Mouse (Mus musculus) small intestine, adult 2 months (tissue): ENCODE measurements around the gene Tmem174. TPM values are rescaled to one million over a fixed set of nuclear protein-coding genes. Genes with fewer than 3 reads are reported as not detected.

Source experiments
- H3K27ac ChIP-seq: fragments of 200-500 bp; 2 replicates; pipeline ENCODE4 v1.5.1; 2012; ENCODE audit warnings: low read depth, low read length, control low read depth, inconsistent platforms; ENCODE audit not compliant: insufficient read depth
- H3K27me3 ChIP-seq: fragments of 200-500 bp; 2 replicates; pipeline ENCODE4 v1.6.1; 2012; ENCODE audit warnings: mild to moderate bottlenecking, moderate library complexity, low read length, inconsistent platforms; ENCODE audit not compliant: control insufficient read depth, insufficient read depth
- H3K36me3 ChIP-seq: fragments of 200-500 bp; 2 replicates; pipeline ENCODE4 v1.6.1; 2012; ENCODE audit warnings: mild to moderate bottlenecking, low read length, control low read depth, inconsistent platforms; ENCODE audit not compliant: control insufficient read depth, insufficient read depth
- H3K4me1 ChIP-seq: fragments of 200-500 bp; 2 replicates; pipeline ENCODE4 v1.6.1; 2012; ENCODE audit warnings: low read length, inconsistent platforms, mixed read lengths; ENCODE audit not compliant: control insufficient read depth, insufficient read depth, insufficient read length
- H3K4me3 ChIP-seq: fragments of 200-500 bp; 2 replicates; pipeline ENCODE4 v1.5.1; 2012; ENCODE audit warnings: low read depth, mild to moderate bottlenecking, control low read depth, inconsistent platforms, low read length, moderate library complexity
- CTCF ChIP-seq: fragments of 200-500 bp; IDR thresholded peaks from 2 replicates; pipeline ENCODE4 v1.5.1; 2012; ENCODE audit warnings: low read depth, mild to moderate bottlenecking, control low read depth, inconsistent platforms, low read length, moderate library complexity, mixed read lengths; ENCODE audit not compliant: insufficient replicate concordance, insufficient read length; ENCODE audit errors: extremely low read depth
- POLR2A ChIP-seq: fragments of 200-500 bp; IDR thresholded peaks from 2 replicates; pipeline ENCODE4 v1.6.1; 2012; ENCODE audit warnings: low read depth, mild to moderate bottlenecking, control low read depth, inconsistent platforms, low read length, moderate library complexity
- WGBS: fragments of 180-500 bp; shearing (Covaris S2); methylation state at CpG from one replicate; pipeline ENCODE4 v1.1.7; 2018; 5-methylcytosine and 5-hydroxymethylcytosine counted together
- polyA plus RNA-seq: library from polyadenylated mRNA; depleted of rRNA; stranded (reverse); fragments of >200 nt; gene quantifications from 2 replicates; pipeline ENCODE4 v1.2.3, GENCODE M21; 2012; rRNA removed

Gene Tmem174
- polyA plus RNA-seq, 1 experiment: 0.08 TPM

GRCm38 (mm10) chr13:98588951-98589501 lies 48.2 kb downstream of the Tmem174 start:
- no peak overlapping the region for H3K27ac ChIP-seq

GRCm38 (mm10) chr13:98588480-98588879 lies 48.7 kb downstream of the Tmem174 start:
- Histone ChIP-seq H3K27ac (no peak overlapping the region), H3K4me3 (peak overlapping the region; percentile 56), H3K36me3 (no peaks in the 10 kb centered on the region), H3K4me1 (peaks cover 6% of the 10 kb centered on the region), H3K27me3 (0 out of 2 replicates have a peak, but pooled peaks cover 7% of the 10 kb centered on the region)
- TF ChIP-seq CTCF (no peak), POLR2A (no peak)
- 8% methylated on average over 12 of the region's 12 CpGs for WGBS

More at GRCm38 (mm10) chr13:98588951-98589501, 48.2 kb downstream of the Tmem174 start:
- Histone ChIP-seq H3K27me3 (0 out of 2 replicates have a peak, but pooled peaks cover 7% of the 10 kb centered on the region), H3K4me1 (peaks cover 6% of the 10 kb centered on the region), H3K36me3 (no peaks in the 10 kb centered on the region), H3K4me3 (peak overlapping the region; percentile 56)
- TF ChIP-seq CTCF (peak; percentile 88), POLR2A (peak; percentile 47; the same call in 1 of the 2 replicates)
- under 1% methylated on average over 35 of the region's 35 CpGs for WGBS

- peaks cover 6% of the 10 kb centered on the region for H3K4me1 ChIP-seq
- no peak overlapping the region for H3K27ac ChIP-seq
- WGBS: 9% methylated on average over 14 of the region's 14 CpGs
- TF ChIP-seq POLR2A (no peak), CTCF (no peak)
- no peaks in the 10 kb centered on the region for H3K36me3 ChIP-seq
- H3K4me3 ChIP-seq: peak overlapping the region; percentile 30
- H3K27me3 ChIP-seq: 0 out of 2 replicates have a peak, but pooled peaks cover 7% of the 10 kb centered on the region
Measured at GRCm38 (mm10) chr13:98587639-98588038, 49.6 kb downstream of the Tmem174 start.

GRCm38 (mm10) chr13:98586817-98587575 lies 50.2 kb downstream of the Tmem174 start:
- Histone ChIP-seq H3K27me3 (0 out of 2 replicates have a peak, but pooled peaks cover 7% of the 10 kb centered on the region), H3K4me1 (peaks cover 6% of the 10 kb centered on the region), H3K36me3 (no peaks in the 10 kb centered on the region), H3K4me3 (no peak overlapping the region), H3K27ac (no peak overlapping the region)
- whole genome bisulfite sequencing: 34% methylated on average over 17 of the region's 17 CpGs
- TF ChIP-seq POLR2A (no peak), CTCF (no peak)

Other genes starting within 250 kb of the Tmem174 start
- gene Gm10320, start 145.4 kb downstream of the Tmem174 start, polyA plus RNA-seq: 0.43 and 1.1 TPM in 2 replicates
- 11.5 and 20.5 TPM in 2 replicates for gene Tmem171, start 57.4 kb upstream of the Tmem174 start, polyA plus RNA-seq
- gene Fcho2, start 178.0 kb upstream of the Tmem174 start, polyA plus RNA-seq: 3.2 and 8.5 TPM in 2 replicates